Mouse (Mus musculus): Measurements from ENCODE around the gene Etfb. TPM values are rescaled to one million over a fixed set of nuclear protein-coding genes. Genes with fewer than 3 reads are reported as not detected.
A peak's percentile ranks its signal among the peaks of the same experiment; 100 is the strongest.
"Not testable (repeated sequence)": the region's sequence is repeated elsewhere in the genome, so short reads cannot be mapped to it uniquely, and the experiment has no call there.

The Etfb gene
- total RNA-seq (2015) (450 and 456 TPM in 2 replicates), total RNA-seq (2017) (759 and 825 TPM in 2 replicates)

- ATAC-seq (replicated peaks; ENCODE audit: poor library complexity): peak; percentile 73
Observed at GRCm38 (mm10) chr7:43443917-43444293, at the start of gene Etfb, which contains the start of gene Gm45233. Gene Etfb (plus strand): TSS chr7:43444083. Gene Gm45233 (plus strand): TSS chr7:43444128.

DNA sequence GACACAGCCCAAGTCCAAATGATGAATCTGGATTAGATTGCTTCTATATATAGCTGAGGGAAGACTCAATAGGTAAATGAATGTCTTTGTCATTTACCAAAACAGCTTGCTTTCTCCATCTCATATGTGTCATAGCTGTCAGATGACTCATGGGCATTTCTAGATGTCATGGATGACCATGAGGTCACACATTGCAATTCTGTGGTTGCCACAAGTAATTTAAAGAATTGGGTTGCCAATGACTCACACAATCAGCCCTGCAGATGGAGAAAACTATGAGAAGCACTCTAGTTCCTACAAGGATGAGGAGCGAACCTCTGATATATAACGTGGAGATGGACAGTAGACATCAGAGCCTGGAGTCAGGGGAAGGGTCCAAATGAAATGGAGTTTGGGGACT, 44.4 kb upstream of the Etfb start:
- no peak for ATAC-seq (replicated peaks; ENCODE audit: poor library complexity)

GRCm38 (mm10) chr7:43402718-43403117, 41.2 kb upstream of the Etfb start:
- peak; percentile 68 for ATAC-seq (replicated peaks; ENCODE audit: poor library complexity)

GRCm38 (mm10) chr7:43407573-43407972, 36.3 kb upstream of the Etfb start:
- no peak for ATAC-seq (replicated peaks; ENCODE audit: poor library complexity)

DNA sequence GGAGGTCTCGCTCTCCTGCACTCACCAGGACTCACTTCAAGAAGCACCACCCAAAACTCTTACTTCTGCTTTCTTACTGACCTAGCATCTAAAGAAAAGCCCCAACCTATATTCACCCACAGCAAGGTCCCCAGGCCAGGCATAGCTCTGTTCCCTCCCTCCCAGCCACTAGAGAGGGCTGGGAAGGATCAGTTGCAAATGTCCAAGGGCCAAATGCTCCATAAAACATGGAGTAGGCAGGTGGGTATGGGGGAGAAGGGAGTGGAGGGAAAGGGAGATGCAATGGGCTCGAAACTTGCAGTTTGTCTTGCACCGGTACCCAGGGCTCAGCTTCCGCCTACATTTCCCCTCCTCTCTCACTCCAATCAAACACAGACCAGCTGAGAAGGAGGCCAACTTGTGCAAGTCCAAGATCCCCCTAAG, 35.7 kb upstream of the Etfb start, which contains the start of gene Siglecg:
Siglecg (plus strand) TSS at position 74 of the 423 bp plus-strand sequence.
- peak; percentile 83 for ATAC-seq (replicated peaks; ENCODE audit: poor library complexity)

GRCm38 (mm10) chr7:43409084-43409483, 34.8 kb upstream of the Etfb start:
- no peak for ATAC-seq (replicated peaks; ENCODE audit: poor library complexity)

DNA sequence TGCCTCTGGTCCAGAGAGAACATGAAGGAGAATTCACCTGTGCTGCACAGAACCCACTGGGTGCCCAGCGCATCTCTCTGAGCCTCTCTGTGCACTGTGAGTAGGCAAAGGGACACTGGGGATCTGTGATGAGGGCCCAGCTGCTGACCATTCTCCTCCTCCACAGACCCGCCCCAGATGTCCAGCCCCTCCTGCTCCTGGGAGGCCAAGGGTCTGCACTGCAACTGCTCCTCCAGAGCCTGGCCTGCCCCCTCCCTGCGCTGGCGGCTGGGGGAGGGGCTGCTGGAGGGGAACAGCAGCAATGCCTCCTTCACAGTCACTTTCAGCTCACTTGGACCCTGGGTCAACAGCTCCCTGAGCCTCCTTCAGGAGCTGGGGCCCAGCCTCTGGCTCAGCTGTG, 32.2 kb upstream of the Etfb start:
- ATAC-seq (replicated peaks; ENCODE audit: poor library complexity): not testable (repeated sequence)

DNA sequence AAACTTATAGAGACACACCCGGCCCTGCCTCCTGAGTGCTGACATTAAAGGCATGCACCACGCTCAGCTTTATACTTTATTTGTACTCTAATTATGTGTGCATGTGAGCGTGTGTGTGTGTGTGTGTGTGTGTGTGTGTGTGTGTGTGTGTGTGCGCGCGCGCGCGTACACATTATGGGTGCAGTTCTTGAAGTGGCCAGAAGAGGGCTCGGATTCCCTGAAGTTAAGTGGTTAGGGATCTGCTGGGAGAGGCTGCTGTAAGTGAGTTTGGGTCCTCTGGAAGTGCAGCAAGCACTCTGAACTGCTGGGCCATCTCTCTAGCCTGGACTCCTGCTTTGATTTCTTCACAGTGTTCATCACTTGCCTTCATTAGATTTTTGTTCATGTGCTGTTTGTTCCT, 26.6 kb upstream of the Etfb start:
- no peak for ATAC-seq (replicated peaks; ENCODE audit: poor library complexity)

DNA sequence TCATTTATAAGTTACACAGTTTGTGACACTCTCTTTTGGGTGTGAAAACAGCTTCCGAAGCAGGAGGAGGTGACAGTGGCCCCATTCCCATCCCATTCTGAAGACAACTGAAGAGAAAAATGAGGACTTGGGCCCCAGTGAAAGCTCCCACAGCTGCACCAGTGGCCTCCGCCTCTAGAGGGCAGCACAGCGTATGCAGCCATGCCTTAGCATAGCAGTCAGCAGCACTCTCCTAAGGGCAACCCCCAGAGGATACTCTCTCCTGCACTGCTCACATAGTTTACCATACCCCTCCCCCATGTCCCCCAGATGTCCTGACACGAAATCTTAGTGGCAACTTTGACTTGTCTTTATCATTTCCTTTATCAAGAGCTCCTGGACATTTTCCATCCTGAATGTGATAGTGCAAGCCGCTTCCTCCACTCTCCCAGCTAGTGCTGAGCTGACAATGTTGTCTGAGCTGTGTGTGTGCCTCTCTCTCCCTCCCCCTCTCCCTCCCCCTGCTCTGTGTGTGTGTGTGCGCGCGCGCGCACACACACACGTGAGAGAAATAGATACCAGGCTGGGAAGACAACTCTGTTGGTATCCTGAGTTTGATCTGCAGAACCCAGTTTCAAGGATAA, 20.8 kb upstream of the Etfb start:
- ATAC-seq (replicated peaks; ENCODE audit: poor library complexity): peak; percentile 97

DNA sequence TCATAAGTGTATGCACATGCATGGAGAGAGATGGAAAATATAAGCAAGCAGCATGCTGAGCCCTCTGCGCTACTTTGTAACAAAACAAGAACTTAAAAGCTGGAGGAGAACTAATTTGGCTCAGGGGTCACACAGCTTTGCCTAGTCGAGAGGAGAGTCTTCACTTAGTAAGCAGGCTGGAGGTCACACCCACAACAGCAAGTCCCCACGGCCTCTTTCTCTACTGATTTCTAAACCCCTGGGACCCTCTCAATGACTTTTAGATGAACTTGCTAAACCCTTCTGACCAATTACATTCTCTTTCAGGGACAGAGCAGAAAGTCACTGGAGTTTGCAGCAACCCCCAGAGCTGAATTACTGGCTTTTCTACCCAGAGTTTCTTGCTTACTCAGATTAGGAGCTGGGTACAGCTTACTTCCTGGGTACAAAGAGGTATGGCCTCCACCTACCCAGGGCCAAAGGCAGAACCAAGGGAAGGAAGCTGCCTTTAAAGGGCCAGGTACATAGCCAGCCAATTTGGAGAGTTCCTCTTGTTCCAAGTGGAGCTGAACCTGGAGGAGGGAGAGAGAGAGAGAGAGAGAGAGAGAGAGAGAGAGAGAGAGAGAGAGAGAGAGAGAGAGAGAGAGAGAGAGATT, 19.8 kb upstream of the Etfb start:
- no peak for ATAC-seq (replicated peaks; ENCODE audit: poor library complexity)

GRCm38 (mm10) chr7:43427406-43427805, 16.5 kb upstream of the Etfb start, which contains the start of gene Lim2:
Gene Lim2 (plus strand): TSS chr7:43427670.
- ATAC-seq (replicated peaks; ENCODE audit: poor library complexity): no peak

DNA sequence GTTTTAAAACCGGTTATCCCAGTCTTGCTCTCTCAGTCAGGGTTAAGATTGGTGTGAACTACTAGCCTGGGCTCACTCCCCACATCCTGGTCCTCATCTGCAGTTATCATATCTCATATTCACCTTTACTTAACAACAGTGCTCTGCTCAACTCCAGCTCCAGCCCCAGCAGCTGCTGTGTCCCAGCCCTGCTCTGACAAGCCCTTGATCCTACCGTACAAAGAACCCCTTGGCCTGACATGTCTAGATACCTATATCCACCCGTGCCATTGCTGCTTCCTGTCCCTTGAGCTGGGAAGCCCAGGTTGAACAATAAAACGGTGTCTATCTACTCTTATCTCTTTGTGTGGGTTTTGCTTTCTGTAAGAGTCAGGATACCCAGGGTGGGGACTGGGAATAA, 14.4 kb upstream of the Etfb start:
- no peak for ATAC-seq (replicated peaks; ENCODE audit: poor library complexity)

DNA sequence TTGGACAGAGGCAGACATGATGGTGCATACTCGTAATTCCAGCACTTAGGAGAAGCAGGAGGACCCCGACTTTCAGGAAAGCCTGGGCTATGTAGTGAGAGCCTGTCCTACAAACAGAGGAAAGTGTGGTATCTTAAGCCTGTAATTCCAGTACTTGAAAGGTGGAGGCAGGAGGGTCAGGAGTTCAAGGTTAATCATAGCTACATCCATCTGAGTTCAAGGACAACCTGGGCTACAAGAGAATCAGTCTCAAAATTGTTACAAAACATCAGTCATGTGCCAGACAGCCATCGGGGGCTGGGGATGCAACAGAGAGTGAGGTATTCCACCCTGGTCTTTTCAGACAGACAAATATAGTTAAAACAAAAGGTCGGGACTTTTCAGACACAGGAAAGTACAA, 11.0 kb upstream of the Etfb start:
- ATAC-seq (replicated peaks; ENCODE audit: poor library complexity): no peak

GRCm38 (mm10) chr7:43434676-43435075, 9.2 kb upstream of the Etfb start:
- ATAC-seq (replicated peaks; ENCODE audit: poor library complexity): no peak

DNA sequence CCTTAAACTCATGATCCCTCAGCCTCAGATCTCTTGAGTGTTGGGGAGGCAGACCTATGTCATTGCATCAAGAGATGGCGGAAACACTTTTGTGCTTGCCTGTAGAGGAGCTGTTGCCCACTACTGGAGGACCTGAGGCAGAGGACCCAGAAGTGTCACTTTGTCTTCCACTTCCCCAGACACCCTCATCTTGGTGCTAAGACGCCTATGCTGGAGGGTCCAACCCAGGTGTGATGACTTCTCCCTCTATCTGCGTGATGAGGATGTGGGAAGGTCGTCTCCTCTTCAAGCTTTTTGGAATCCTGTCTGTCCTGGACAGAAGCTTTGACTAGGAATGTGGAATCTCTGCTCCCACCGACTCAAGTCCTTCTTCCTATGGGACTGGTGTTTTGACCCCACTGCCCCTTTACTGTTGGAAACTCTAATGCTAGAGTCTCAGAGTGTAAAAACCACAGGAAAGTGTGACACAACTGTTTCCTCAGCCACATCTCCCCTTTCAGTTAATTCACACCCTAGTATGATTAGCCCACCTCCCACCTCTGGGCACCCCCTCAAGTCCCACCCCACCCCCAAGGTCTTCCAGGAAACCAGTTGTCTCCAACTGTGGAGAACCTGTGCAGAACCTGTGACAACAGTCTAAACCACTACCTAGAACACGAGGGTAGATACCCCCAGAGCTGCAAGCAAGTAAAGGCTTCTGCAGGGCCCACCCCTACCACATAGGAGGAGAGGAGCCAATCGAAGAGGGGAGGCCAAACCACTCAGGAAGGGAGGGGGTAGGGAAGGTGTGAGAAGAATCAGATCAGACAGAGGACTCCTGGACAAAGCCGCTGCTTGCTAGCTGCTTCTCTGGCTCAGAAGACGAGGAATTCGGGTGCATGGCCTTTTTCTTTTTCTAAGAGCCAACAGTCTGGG, 7.3 kb upstream of the Etfb start, which contains the start of gene Nkg7:
Nkg7 (plus strand) TSS at position 733 of the 915 bp plus-strand sequence.
- ATAC-seq (replicated peaks; ENCODE audit: poor library complexity): peak; percentile 65

DNA sequence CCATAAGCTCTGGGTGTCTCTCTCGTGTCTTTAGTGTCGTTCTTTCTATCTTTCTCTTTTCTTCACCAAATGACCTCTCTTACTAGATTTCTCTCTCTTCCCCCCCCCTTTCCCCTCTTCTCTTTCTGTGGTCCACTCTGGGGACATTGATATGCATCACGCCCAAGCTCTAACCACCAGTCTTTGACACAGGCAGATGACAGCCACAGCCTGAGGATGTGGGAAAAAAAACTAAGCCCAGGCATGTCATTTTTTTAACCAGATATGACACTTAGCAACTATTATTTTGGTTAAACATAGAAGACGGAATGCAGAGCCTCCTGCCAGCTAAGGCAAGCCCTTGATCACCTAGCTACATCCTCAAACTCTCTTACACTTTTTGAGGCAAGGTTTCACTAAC, 5.3 kb upstream of the Etfb start:
- peak; percentile 7; the same call in 1 of the 2 replicates for ATAC-seq (replicated peaks; ENCODE audit: poor library complexity)

GRCm38 (mm10) chr7:43440482-43440881, 3.4 kb upstream of the Etfb start, which contains the start of gene Cldnd2:
Gene Cldnd2 (plus strand): TSS chr7:43440782.
- no peak for ATAC-seq (replicated peaks; ENCODE audit: poor library complexity)

DNA sequence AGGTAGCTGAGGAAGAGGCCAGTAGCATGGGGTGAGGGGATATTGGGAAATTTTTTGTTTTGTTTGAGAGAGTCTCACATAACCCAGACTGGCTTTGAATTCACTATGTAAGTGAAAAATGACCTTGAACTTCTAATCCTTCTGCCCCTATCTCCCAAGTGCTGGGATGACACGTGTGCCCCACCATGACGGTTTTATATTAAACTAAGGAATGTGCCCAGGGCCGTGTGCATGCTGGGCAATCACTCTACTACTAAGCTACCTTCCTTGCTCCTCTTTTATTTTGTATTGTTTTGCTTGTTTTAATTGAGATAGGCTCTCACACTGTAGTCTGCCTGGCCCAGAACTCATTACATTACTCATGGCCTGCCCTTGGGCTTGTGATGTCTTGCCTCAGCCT, 2.8 kb upstream of the Etfb start:
- no peak for ATAC-seq (replicated peaks; ENCODE audit: poor library complexity)

DNA sequence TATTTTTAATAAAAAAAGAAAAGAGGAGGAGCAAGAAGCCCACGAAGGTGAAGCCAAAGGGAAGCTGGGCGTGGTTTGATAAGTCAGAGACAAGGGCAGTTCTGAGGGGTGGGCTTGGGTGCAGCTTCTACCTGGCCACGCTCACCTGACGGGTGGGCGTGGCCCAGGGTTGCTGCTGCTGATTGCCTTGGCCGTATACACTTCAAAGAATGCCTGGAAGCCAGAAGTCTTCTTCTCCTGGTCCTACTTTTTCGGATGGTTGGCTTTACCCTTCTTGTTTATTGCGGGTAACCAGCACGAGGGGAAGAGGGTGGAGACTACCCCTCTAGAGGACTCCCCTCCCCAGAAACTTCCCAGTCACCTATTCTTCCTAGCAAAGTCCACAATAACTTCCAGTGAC, 1.2 kb upstream of the Etfb start:
- no peak for ATAC-seq (replicated peaks; ENCODE audit: poor library complexity)

DNA sequence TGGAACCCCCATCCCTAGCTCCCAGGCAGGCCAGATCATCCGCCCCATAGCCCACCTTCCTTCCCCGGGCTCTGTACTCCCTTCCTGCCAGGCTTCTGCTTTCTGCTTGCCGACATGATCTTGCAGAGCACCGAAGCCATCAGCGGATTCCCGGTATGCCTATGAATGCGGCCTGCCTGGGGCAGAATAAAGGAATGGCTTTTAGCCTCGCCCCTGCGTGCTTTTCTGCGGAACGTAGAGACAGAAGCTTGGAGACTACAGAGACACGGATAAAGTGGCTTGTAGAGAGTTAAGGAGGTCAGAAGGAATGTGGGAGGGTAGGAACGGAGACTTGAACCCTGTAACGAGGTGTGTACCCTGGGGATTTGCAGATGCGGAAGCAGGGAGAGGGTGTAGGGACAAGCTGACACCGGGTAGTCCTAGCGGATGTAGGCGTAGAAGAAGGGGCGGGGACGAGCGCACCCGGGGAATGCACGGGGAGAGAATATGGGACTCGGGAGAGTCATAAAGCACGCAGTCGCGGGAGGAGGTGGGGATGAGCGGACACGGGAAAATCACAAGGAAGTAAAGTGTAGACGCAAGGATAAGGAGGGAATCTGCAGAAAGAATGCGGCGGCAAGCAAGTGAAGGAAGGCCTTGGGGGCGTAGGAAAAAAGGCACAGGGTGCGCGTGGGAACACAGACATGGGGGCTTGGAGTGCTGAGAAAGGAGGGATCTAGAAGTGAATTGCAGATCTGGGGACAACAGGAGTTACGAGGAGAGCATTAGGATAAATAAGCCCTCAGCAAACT, 562 bp upstream of the Etfb start:
- peak; percentile 67 for ATAC-seq (replicated peaks; ENCODE audit: poor library complexity)

GRCm38 (mm10) chr7:43447801-43448200, 3.9 kb downstream of the Etfb start:
- no peak for ATAC-seq (replicated peaks; ENCODE audit: poor library complexity)
